Mouse (Mus musculus): ENCODE results near the gene Itpr2. TPM values are rescaled to one million over a fixed set of nuclear protein-coding genes. Genes with fewer than 3 reads are reported as not detected.

Gene Itpr2
- polyA plus RNA-seq, 1 experiment from 2014 or later = 7.6 TPM

- Histone ChIP-seq H3K27me3 (replicated peaks; ENCODE audit: control insufficient read depth, insufficient read depth, low read length) (no peaks in the 10 kb centered on the region), H3K4me2 (ENCODE audit: low read length) (no peak overlapping the region), H3K9me3 (ENCODE audit: control insufficient read depth, low read length) (no peaks in the 10 kb centered on the region), H3K27ac (ENCODE audit: low read depth) (no peak overlapping the region), H3K4me1 (replicated peaks; ENCODE audit: control insufficient read depth, insufficient read depth, low read length) (no peaks in the 10 kb centered on the region), H3K4me3 (ENCODE audit: low read depth, low read length) (no peak overlapping the region), H3K9ac (ENCODE audit: low read length) (no peak overlapping the region), H3K36me3 (ENCODE audit: control insufficient read depth, insufficient read depth, low read length) (no peaks in the 10 kb centered on the region)
- ATAC-seq (replicated peaks; ENCODE audit: low FRiP score, low TSS enrichment, low read depth) (no peak), DNase-seq (ENCODE audit: low spot score) (no peak)
- 89% methylated on average over 16 of the region's 16 CpGs for WGBS
Measured at GRCm38 (mm10) chr6:146411446-146412070, 90.5 kb downstream of the Itpr2 start.

GRCm38 (mm10) chr6:146410427-146410810, 91.6 kb downstream of the Itpr2 start:
- H3K9me3 ChIP-seq (ENCODE audit: control insufficient read depth, low read length) = no peaks in the 10 kb centered on the region
- no peaks in the 10 kb centered on the region for H3K36me3 ChIP-seq (ENCODE audit: control insufficient read depth, insufficient read depth, low read length)
- H3K27me3 ChIP-seq (replicated peaks; ENCODE audit: control insufficient read depth, insufficient read depth, low read length) = no peaks in the 10 kb centered on the region
- H3K4me1 ChIP-seq (replicated peaks; ENCODE audit: control insufficient read depth, insufficient read depth, low read length) = no peaks in the 10 kb centered on the region
- H3K27ac ChIP-seq (ENCODE audit: low read depth) = no peak overlapping the region
- H3K9ac ChIP-seq (ENCODE audit: low read length) = no peak overlapping the region
- 73% methylated on average over 6 of the region's 6 CpGs for WGBS
- DNase-seq (ENCODE audit: low spot score) (no peak), ATAC-seq (replicated peaks; ENCODE audit: low FRiP score, low TSS enrichment, low read depth) (no peak)
- peak overlapping the region; percentile 31; the same call in 1 of the 2 replicates for H3K4me2 ChIP-seq (ENCODE audit: low read length)
- no peak overlapping the region for H3K4me3 ChIP-seq (ENCODE audit: low read depth, low read length)

GRCm38 (mm10) chr6:146409692-146410426, 92.2 kb downstream of the Itpr2 start:
- DNase-seq (ENCODE audit: low spot score) = peak; percentile 88

GRCm38 (mm10) chr6:146405380-146405779, 96.6 kb downstream of the Itpr2 start:
- no peak overlapping the region for H3K4me3 ChIP-seq (ENCODE audit: low read depth, low read length)
- DNase-seq (ENCODE audit: low spot score) (peak; percentile 81), ATAC-seq (replicated peaks; ENCODE audit: low FRiP score, low TSS enrichment, low read depth) (no peak)
- H3K27me3 ChIP-seq (replicated peaks; ENCODE audit: control insufficient read depth, insufficient read depth, low read length) = no peaks in the 10 kb centered on the region
- no peak overlapping the region for H3K9ac ChIP-seq (ENCODE audit: low read length)
- no peaks in the 10 kb centered on the region for H3K36me3 ChIP-seq (ENCODE audit: control insufficient read depth, insufficient read depth, low read length)
- no peaks in the 10 kb centered on the region for H3K9me3 ChIP-seq (ENCODE audit: control insufficient read depth, low read length)
- H3K4me1 ChIP-seq (replicated peaks; ENCODE audit: control insufficient read depth, insufficient read depth, low read length) = peaks cover 7% of the 10 kb centered on the region; the same call in 1 of the 2 replicates
- WGBS = 50% methylated on average over 6 of the region's 6 CpGs
- H3K4me2 ChIP-seq (ENCODE audit: low read length) = no peak overlapping the region
- H3K27ac ChIP-seq (ENCODE audit: low read depth) = no peak overlapping the region

More at GRCm38 (mm10) chr6:146409692-146410426, 92.2 kb downstream of the Itpr2 start:
- peak overlapping the region; percentile 24 for H3K27ac ChIP-seq (ENCODE audit: low read depth)
- H3K27me3 ChIP-seq (replicated peaks; ENCODE audit: control insufficient read depth, insufficient read depth, low read length) = no peaks in the 10 kb centered on the region
- H3K4me1 ChIP-seq (replicated peaks; ENCODE audit: control insufficient read depth, insufficient read depth, low read length) = no peaks in the 10 kb centered on the region
- no peaks in the 10 kb centered on the region for H3K9me3 ChIP-seq (ENCODE audit: control insufficient read depth, low read length)
- H3K4me2 ChIP-seq (ENCODE audit: low read length) = peak overlapping the region; percentile 31
- H3K36me3 ChIP-seq (ENCODE audit: control insufficient read depth, insufficient read depth, low read length) = no peaks in the 10 kb centered on the region
- WGBS = 20% methylated on average over 10 of the region's 10 CpGs
- H3K9ac ChIP-seq (ENCODE audit: low read length) = no peak overlapping the region
- ATAC-seq (replicated peaks; ENCODE audit: low FRiP score, low TSS enrichment, low read depth) = peak; percentile 77
- H3K4me3 ChIP-seq (ENCODE audit: low read depth, low read length) = no peak overlapping the region

- DNase-seq (ENCODE audit: low spot score) = no peak
- no peak for ATAC-seq (replicated peaks; ENCODE audit: low FRiP score, low TSS enrichment, low read depth)
- WGBS = 82% methylated on average over 4 of the region's 4 CpGs
Measured at GRCm38 (mm10) chr6:146404876-146405275, 97.1 kb downstream of the Itpr2 start.

GRCm38 (mm10) chr6:146404156-146404555, 97.9 kb downstream of the Itpr2 start:
- H3K4me3 ChIP-seq (ENCODE audit: low read depth, low read length) = no peak overlapping the region
- H3K36me3 ChIP-seq (ENCODE audit: control insufficient read depth, insufficient read depth, low read length) = no peaks in the 10 kb centered on the region
- H3K27me3 ChIP-seq (replicated peaks; ENCODE audit: control insufficient read depth, insufficient read depth, low read length) = no peaks in the 10 kb centered on the region
- H3K9me3 ChIP-seq (ENCODE audit: control insufficient read depth, low read length) = no peaks in the 10 kb centered on the region
- ATAC-seq (replicated peaks; ENCODE audit: low FRiP score, low TSS enrichment, low read depth) (no peak), DNase-seq (ENCODE audit: low spot score) (no peak)
- H3K4me2 ChIP-seq (ENCODE audit: low read length) = no peak overlapping the region
- WGBS = 74% methylated on average over 10 of the region's 10 CpGs
- H3K27ac ChIP-seq (ENCODE audit: low read depth) = no peak overlapping the region
- H3K4me1 ChIP-seq (replicated peaks; ENCODE audit: control insufficient read depth, insufficient read depth, low read length) = peaks cover 7% of the 10 kb centered on the region; the same call in 1 of the 2 replicates
- no peak overlapping the region for H3K9ac ChIP-seq (ENCODE audit: low read length)

More at GRCm38 (mm10) chr6:146404876-146405275, 97.1 kb downstream of the Itpr2 start:
- Histone ChIP-seq H3K36me3 (ENCODE audit: control insufficient read depth, insufficient read depth, low read length) (no peaks in the 10 kb centered on the region), H3K27me3 (replicated peaks; ENCODE audit: control insufficient read depth, insufficient read depth, low read length) (no peaks in the 10 kb centered on the region), H3K9ac (ENCODE audit: low read length) (no peak overlapping the region), H3K9me3 (ENCODE audit: control insufficient read depth, low read length) (no peaks in the 10 kb centered on the region), H3K4me2 (ENCODE audit: low read length) (no peak overlapping the region), H3K4me3 (ENCODE audit: low read depth, low read length) (no peak overlapping the region), H3K4me1 (replicated peaks; ENCODE audit: control insufficient read depth, insufficient read depth, low read length) (peaks cover 7% of the 10 kb centered on the region; the same call in 1 of the 2 replicates), H3K27ac (ENCODE audit: low read depth) (no peak overlapping the region)

- Histone ChIP-seq H3K9ac (ENCODE audit: low read length) (no peak overlapping the region), H3K27ac (ENCODE audit: low read depth) (no peak overlapping the region), H3K9me3 (ENCODE audit: control insufficient read depth, low read length) (no peaks in the 10 kb centered on the region), H3K4me1 (replicated peaks; ENCODE audit: control insufficient read depth, insufficient read depth, low read length) (peaks cover 7% of the 10 kb centered on the region; the same call in 1 of the 2 replicates), H3K36me3 (ENCODE audit: control insufficient read depth, insufficient read depth, low read length) (no peaks in the 10 kb centered on the region), H3K4me3 (ENCODE audit: low read depth, low read length) (no peak overlapping the region), H3K4me2 (ENCODE audit: low read length) (no peak overlapping the region), H3K27me3 (replicated peaks; ENCODE audit: control insufficient read depth, insufficient read depth, low read length) (no peaks in the 10 kb centered on the region)
- DNase-seq (ENCODE audit: low spot score) (no peak), ATAC-seq (replicated peaks; ENCODE audit: low FRiP score, low TSS enrichment, low read depth) (0 out of 2 replicates have a peak, but pooled peaks have one; percentile 45)
- 34% methylated on average over 6 of the region's 6 CpGs for WGBS
Measured at GRCm38 (mm10) chr6:146402905-146403642, 98.9 kb downstream of the Itpr2 start.

- Histone ChIP-seq H3K9ac (ENCODE audit: low read length) (no peak overlapping the region), H3K4me3 (ENCODE audit: low read depth, low read length) (no peak overlapping the region), H3K4me1 (replicated peaks; ENCODE audit: control insufficient read depth, insufficient read depth, low read length) (peaks cover 1% of the 10 kb centered on the region; the same call in 1 of the 2 replicates), H3K36me3 (ENCODE audit: control insufficient read depth, insufficient read depth, low read length) (no peaks in the 10 kb centered on the region), H3K27ac (ENCODE audit: low read depth) (no peak overlapping the region), H3K9me3 (ENCODE audit: control insufficient read depth, low read length) (no peaks in the 10 kb centered on the region), H3K27me3 (replicated peaks; ENCODE audit: control insufficient read depth, insufficient read depth, low read length) (no peaks in the 10 kb centered on the region), H3K4me2 (ENCODE audit: low read length) (no peak overlapping the region)
- DNase-seq (ENCODE audit: low spot score) (no peak), ATAC-seq (replicated peaks; ENCODE audit: low FRiP score, low TSS enrichment, low read depth) (no peak)
- 64% methylated on average over 3 of the region's 3 CpGs for WGBS
Measured at GRCm38 (mm10) chr6:146397803-146398202, 104.2 kb downstream of the Itpr2 start.

Data from intestine, embryonic 14.5 days (tissue).